Mouse (Mus musculus) midbrain, embryonic 16.5 days (tissue): Measurements from ENCODE around the gene St3gal5. TPM values are rescaled to one million over a fixed set of nuclear protein-coding genes. Genes with fewer than 3 reads are reported as not detected.

Experiments
- ATAC-seq: fragments of 200-750 bp; cut with Nextera tagmentation; 2 replicates; pipeline ENCODE4 v1.8.0; 2017; ENCODE audit warnings: moderate TSS enrichment
- H3K27ac ChIP-seq: fragments of 300-500 bp; sonication (generic); 2 replicates; pipeline ENCODE4 v1.5.1; 2014; ENCODE audit warnings: mild to moderate bottlenecking, low read length, mixed read lengths
- H3K27me3 ChIP-seq: fragments of 300-500 bp; sonication (generic); 2 replicates; pipeline ENCODE4 v1.6.1; 2014; ENCODE audit warnings: low read depth, low read length, mixed read lengths; ENCODE audit not compliant: control insufficient read depth, insufficient read depth
- H3K36me3 ChIP-seq: fragments of 300-500 bp; sonication (generic); 2 replicates; pipeline ENCODE4 v1.6.1; 2014; ENCODE audit warnings: mild to moderate bottlenecking, low read length, moderate library complexity, mixed read lengths; ENCODE audit not compliant: control insufficient read depth, insufficient read depth
- H3K4me1 ChIP-seq: fragments of 300-500 bp; sonication (generic); 2 replicates; pipeline ENCODE4 v1.6.1; 2014; ENCODE audit warnings: mild to moderate bottlenecking, low read length, mixed read lengths; ENCODE audit not compliant: control insufficient read depth, insufficient read depth
- H3K4me2 ChIP-seq: fragments of 300-500 bp; sonication (generic); 2 replicates; pipeline ENCODE4 v1.6.1; 2014; ENCODE audit warnings: mild to moderate bottlenecking, low read length, mixed read lengths
- H3K4me3 ChIP-seq: fragments of 300-500 bp; sonication (generic); 2 replicates; pipeline ENCODE4 v1.5.1; 2014; ENCODE audit warnings: low read depth, mild to moderate bottlenecking, low read length, moderate library complexity, mixed read lengths
- H3K9ac ChIP-seq: fragments of 300-500 bp; sonication (generic); 2 replicates; pipeline ENCODE4 v1.6.1; 2014; ENCODE audit warnings: low read depth, low read length, mixed read lengths
- H3K9me3 ChIP-seq: fragments of 300-500 bp; sonication (generic); replicated peaks from 2 replicates; pipeline ENCODE4 v1.6.1; 2014; ENCODE audit warnings: mild to moderate bottlenecking, low read length, mixed read lengths; ENCODE audit not compliant: control insufficient read depth, poor library complexity, severe bottlenecking
- WGBS: fragments of 180-500 bp; shearing (Covaris S2); extraction: QIAGEN DNeasy Blood & Tissue Kit; methylation state at CpG from one replicate; pipeline ENCODE4 v1.1.7; 2014; 5-methylcytosine and 5-hydroxymethylcytosine counted together
- polyA plus RNA-seq: library from polyadenylated mRNA; unstranded; fragments of >200 nt; fragmentation: Nextera tagmentation; extraction: Ambion mirVana; gene quantifications from 2 replicates; pipeline ENCODE4 v1.2.1, GENCODE M21; 2015

The St3gal5 gene
- polyA plus RNA-seq, 1 experiment from 2014 or later = 56.2 TPM

- Histone ChIP-seq H3K4me1 (peaks cover 17% of the 10 kb centered on the region), H3K36me3 (no peaks in the 10 kb centered on the region), H3K27me3 (no peaks in the 10 kb centered on the region), H3K4me3 (no peak overlapping the region), H3K9ac (no peak overlapping the region), H3K9me3 (no peaks in the 10 kb centered on the region), H3K4me2 (no peak overlapping the region), H3K27ac (no peak overlapping the region)
- 92% methylated on average over 8 of the region's 8 CpGs for WGBS
- ATAC-seq = no peak
Observed at GRCm38 (mm10) chr6:72100939-72101338, 3.5 kb downstream of the St3gal5 start.

- no peak overlapping the region for H3K27ac ChIP-seq
- H3K27me3 ChIP-seq = no peaks in the 10 kb centered on the region
- H3K4me1 ChIP-seq = peaks cover 17% of the 10 kb centered on the region
- H3K36me3 ChIP-seq = no peaks in the 10 kb centered on the region
- 74% methylated on average over 4 of the region's 4 CpGs for WGBS
- no peak for ATAC-seq
- H3K9ac ChIP-seq = no peak overlapping the region
- no peak overlapping the region for H3K4me2 ChIP-seq
- no peak overlapping the region for H3K4me3 ChIP-seq
- no peaks in the 10 kb centered on the region for H3K9me3 ChIP-seq
Observed at GRCm38 (mm10) chr6:72101386-72101785, 4.0 kb downstream of the St3gal5 start.

- no peak overlapping the region for H3K4me2 ChIP-seq
- 62% methylated on average over 5 of the region's 5 CpGs for WGBS
Observed at GRCm38 (mm10) chr6:72102066-72102465, 4.7 kb downstream of the St3gal5 start.

GRCm38 (mm10) chr6:72104534-72104933 is 7.1 kb downstream of the St3gal5 start:
- Histone ChIP-seq H3K9ac (no peak overlapping the region), H3K9me3 (no peaks in the 10 kb centered on the region), H3K4me2 (no peak overlapping the region), H3K27ac (no peak overlapping the region), H3K36me3 (0 out of 2 replicates have a peak, but pooled peaks cover 2% of the 10 kb centered on the region), H3K4me1 (peaks cover 7% of the 10 kb centered on the region), H3K4me3 (no peak overlapping the region), H3K27me3 (no peaks in the 10 kb centered on the region)
- WGBS = 87% methylated on average over 7 of the region's 7 CpGs
- ATAC-seq = no peak

More at GRCm38 (mm10) chr6:72102066-72102465, 4.7 kb downstream of the St3gal5 start:
- H3K9ac ChIP-seq = no peak overlapping the region
- H3K36me3 ChIP-seq = no peaks in the 10 kb centered on the region
- H3K27me3 ChIP-seq = no peaks in the 10 kb centered on the region
- no peak for ATAC-seq
- H3K9me3 ChIP-seq = no peaks in the 10 kb centered on the region
- H3K4me3 ChIP-seq = no peak overlapping the region
- H3K27ac ChIP-seq = no peak overlapping the region
- H3K4me1 ChIP-seq = peaks cover 17% of the 10 kb centered on the region

GRCm38 (mm10) chr6:72108941-72109892 is 11.8 kb downstream of the St3gal5 start:
- Histone ChIP-seq H3K4me2 (no peak overlapping the region), H3K36me3 (0 out of 2 replicates have a peak, but pooled peaks cover 2% of the 10 kb centered on the region), H3K27ac (no peak overlapping the region), H3K4me1 (no peaks in the 10 kb centered on the region), H3K27me3 (no peaks in the 10 kb centered on the region), H3K9me3 (no peaks in the 10 kb centered on the region), H3K9ac (no peak overlapping the region), H3K4me3 (no peak overlapping the region)
- peak; percentile 32; the same call in 1 of the 2 replicates for ATAC-seq
- WGBS = 57% methylated on average over 14 of the region's 14 CpGs

GRCm38 (mm10) chr6:72110577-72110976 is 13.2 kb downstream of the St3gal5 start:
- Histone ChIP-seq H3K4me3 (no peak overlapping the region), H3K9me3 (no peaks in the 10 kb centered on the region), H3K9ac (no peak overlapping the region), H3K27ac (no peak overlapping the region), H3K27me3 (no peaks in the 10 kb centered on the region), H3K36me3 (0 out of 2 replicates have a peak, but pooled peaks cover 2% of the 10 kb centered on the region), H3K4me2 (no peak overlapping the region), H3K4me1 (no peaks in the 10 kb centered on the region)
- WGBS = 90% methylated on average over 3 of the region's 3 CpGs
- ATAC-seq = no peak

GRCm38 (mm10) chr6:72112575-72112974 is 15.2 kb downstream of the St3gal5 start:
- Histone ChIP-seq H3K4me3 (no peak overlapping the region), H3K27ac (no peak overlapping the region), H3K4me2 (no peak overlapping the region), H3K9ac (no peak overlapping the region), H3K4me1 (no peaks in the 10 kb centered on the region), H3K9me3 (no peaks in the 10 kb centered on the region), H3K27me3 (no peaks in the 10 kb centered on the region), H3K36me3 (no peaks in the 10 kb centered on the region)
- ATAC-seq = no peak
- WGBS = 46% methylated on average over 6 of the region's 6 CpGs

- Histone ChIP-seq H3K9ac (no peak overlapping the region), H3K36me3 (no peaks in the 10 kb centered on the region), H3K27me3 (no peaks in the 10 kb centered on the region), H3K27ac (no peak overlapping the region), H3K4me2 (no peak overlapping the region), H3K4me3 (no peak overlapping the region), H3K9me3 (no peaks in the 10 kb centered on the region), H3K4me1 (no peaks in the 10 kb centered on the region)
- 92% methylated on average over 2 of the region's 2 CpGs for WGBS
- no peak for ATAC-seq
Observed at GRCm38 (mm10) chr6:72113093-72113702, 15.8 kb downstream of the St3gal5 start.

GRCm38 (mm10) chr6:72114902-72115301 is 17.5 kb downstream of the St3gal5 start:
- 89% methylated on average over 7 of the region's 7 CpGs for WGBS
- H3K4me3 ChIP-seq = no peak overlapping the region
- H3K27me3 ChIP-seq = no peaks in the 10 kb centered on the region

More at GRCm38 (mm10) chr6:72114902-72115301, 17.5 kb downstream of the St3gal5 start:
- H3K27ac ChIP-seq = no peak overlapping the region
- no peak overlapping the region for H3K4me2 ChIP-seq
- no peaks in the 10 kb centered on the region for H3K36me3 ChIP-seq
- no peak overlapping the region for H3K9ac ChIP-seq
- H3K4me1 ChIP-seq = no peaks in the 10 kb centered on the region
- ATAC-seq = no peak
- no peaks in the 10 kb centered on the region for H3K9me3 ChIP-seq
